Mouse (Mus musculus): ENCODE results near the gene Nubp2. TPM values are rescaled to one million over a fixed set of nuclear protein-coding genes. Genes with fewer than 3 reads are reported as not detected.

Gene Nubp2
- total RNA-seq, 2 experiments from 2014 or later: 10.5 to 11.3 TPM

- Histone ChIP-seq H3K4me3 (no peak overlapping the region), H3K27ac (0 out of 2 replicates have a peak overlapping the region, but pooled peaks have one; percentile 2)
- TF ChIP-seq CTCF (IDR thresholded peaks at IDR 0.05): no peak
- intact Hi-C loops (cut with DNase I): no loop called here
- DNase-seq: no peak
Measured at GRCm38 (mm10) chr17:24891321-24891720, 5.2 kb upstream of the Nubp2 start.

- no peak for TF ChIP-seq CTCF (IDR thresholded peaks at IDR 0.05)
- Histone ChIP-seq H3K4me3 (no peak overlapping the region), H3K27ac (no peak overlapping the region)
- intact Hi-C loops (cut with DNase I): no loop called here
- DNase-seq: no peak
Measured at GRCm38 (mm10) chr17:24890151-24891092, 4.3 kb upstream of the Nubp2 start.

GRCm38 (mm10) chr17:24888862-24889261, 2.7 kb upstream of the Nubp2 start:
- intact Hi-C loops (cut with DNase I): loop anchor here (5.0 kb wide), 1 partner anchor 37 kb away; the partner anchor contains the start of gene Fahd1
- no peak for DNase-seq
- Histone ChIP-seq H3K4me3 (no peak overlapping the region), H3K27ac (0 out of 2 replicates have a peak overlapping the region, but pooled peaks have one; percentile 5)
- TF ChIP-seq CTCF (IDR thresholded peaks at IDR 0.05): no peak

- intact Hi-C loops (cut with DNase I): loop anchor here (5.0 kb wide), 1 partner anchor 35 kb away; the partner anchor contains the start of gene Fahd1
- DNase-seq: no peak
- H3K4me3 ChIP-seq: peak overlapping the region; percentile 78
- H3K27ac ChIP-seq: peak overlapping the region; percentile 99
- TF ChIP-seq CTCF (IDR thresholded peaks at IDR 0.05): no peak
Measured at GRCm38 (mm10) chr17:24887291-24888080, 1.3 kb upstream of the Nubp2 start.

GRCm38 (mm10) chr17:24886932-24887271, 753 bp upstream of the Nubp2 start:
- no peak for TF ChIP-seq CTCF (IDR thresholded peaks at IDR 0.05)
- intact Hi-C loops (cut with DNase I): loop anchor here (5.0 kb wide), 1 partner anchor 35 kb away; the partner anchor contains the start of gene Fahd1
- peak overlapping the region; percentile 78 for H3K4me3 ChIP-seq
- peak overlapping the region; percentile 99 for H3K27ac ChIP-seq
- no peak for DNase-seq

GRCm38 (mm10) chr17:24885356-24886133, 604 bp downstream of the Nubp2 start:
- intact Hi-C loops (cut with DNase I): loop anchor here (5.0 kb wide), 1 partner anchor 33 kb away; the partner anchor contains the start of gene Fahd1
- no peak for DNase-seq
- Histone ChIP-seq H3K4me3 (peak overlapping the region; percentile 92), H3K27ac (peak overlapping the region; percentile 87)
- TF ChIP-seq CTCF (IDR thresholded peaks at IDR 0.05): no peak

GRCm38 (mm10) chr17:24884391-24884790, 1.8 kb downstream of the Nubp2 start:
- DNase-seq: no peak
- no peak overlapping the region for H3K4me3 ChIP-seq
- TF ChIP-seq CTCF (IDR thresholded peaks at IDR 0.05): no peak
- intact Hi-C loops (cut with DNase I): loop anchor here (5.0 kb wide), 1 partner anchor 137 kb away; no protein-coding TSS in a partner anchor
- no peak overlapping the region for H3K27ac ChIP-seq

- peak; percentile 78 for DNase-seq
- TF ChIP-seq CTCF (IDR thresholded peaks at IDR 0.05): peak; percentile 65
- intact Hi-C loops (cut with DNase I): loop anchor here (5.0 kb wide), 1 partner anchor 135 kb away; no protein-coding TSS in a partner anchor
- H3K27ac ChIP-seq: peak overlapping the region; percentile 80
- peak overlapping the region; percentile 25 for H3K4me3 ChIP-seq
Measured at GRCm38 (mm10) chr17:24881738-24882440, 4.3 kb downstream of the Nubp2 start.

GRCm38 (mm10) chr17:24878531-24878930, 7.6 kb downstream of the Nubp2 start:
- intact Hi-C loops (cut with DNase I): no loop called here
- DNase-seq: no peak
- Histone ChIP-seq H3K4me3 (peak overlapping the region; percentile 52), H3K27ac (peak overlapping the region; percentile 92)
- TF ChIP-seq CTCF (IDR thresholded peaks at IDR 0.05): no peak

- no peak for TF ChIP-seq CTCF (IDR thresholded peaks at IDR 0.05)
- H3K27ac ChIP-seq: peak overlapping the region; percentile 92
Measured at GRCm38 (mm10) chr17:24878117-24878397, 8.1 kb downstream of the Nubp2 start.

GRCm38 (mm10) chr17:24877336-24878116, 8.6 kb downstream of the Nubp2 start:
- peak; percentile 83 for DNase-seq

More at GRCm38 (mm10) chr17:24878117-24878397, 8.1 kb downstream of the Nubp2 start:
- H3K4me3 ChIP-seq: peak overlapping the region; percentile 52
- intact Hi-C loops (cut with DNase I): no loop called here
- DNase-seq: peak; percentile 91

More at GRCm38 (mm10) chr17:24877336-24878116, 8.6 kb downstream of the Nubp2 start:
- no peak for TF ChIP-seq CTCF (IDR thresholded peaks at IDR 0.05)
- peak overlapping the region; percentile 92 for H3K27ac ChIP-seq
- intact Hi-C loops (cut with DNase I): no loop called here
- H3K4me3 ChIP-seq: peak overlapping the region; percentile 52

Data from gastrocnemius, adult 2 months (tissue).